Mouse (Mus musculus): ENCODE measurements around the gene Ache. TPM values are rescaled to one million over a fixed set of nuclear protein-coding genes. Genes with fewer than 3 reads are reported as not detected.

Gene Ache
- total RNA-seq, 2 experiments from 2014 or later = 54.9 to 63.3 TPM

- intact Hi-C loops (cut with DNase I) = no loop called here
- no peak for DNase-seq (ENCODE audit: low spot score in 2 of 2)
Measured at GRCm38 (mm10) chr5:137317361-137317760, 30.0 kb downstream of the Ache start.

GRCm38 (mm10) chr5:137318570-137318969, 31.3 kb downstream of the Ache start:
- intact Hi-C loops (cut with DNase I) = no loop called here
- DNase-seq (ENCODE audit: low spot score in 2 of 2) = no peak

- intact Hi-C loops (cut with DNase I) = no loop called here
- no peak for DNase-seq (ENCODE audit: low spot score in 2 of 2)
Measured at GRCm38 (mm10) chr5:137320996-137321395, 33.7 kb downstream of the Ache start.

- DNase-seq (ENCODE audit: low spot score in 2 of 2) = no peak
- intact Hi-C loops (cut with DNase I) = no loop called here
Measured at GRCm38 (mm10) chr5:137330910-137331309, 43.6 kb downstream of the Ache start.

GRCm38 (mm10) chr5:137332857-137333511, 45.7 kb downstream of the Ache start:
- intact Hi-C loops (cut with DNase I) = loop anchor here (1.0 kb wide), 1 partner anchor 169 kb away; the partner anchor contains the start of gene Pop7
- no peak for DNase-seq (ENCODE audit: low spot score in 2 of 2)

- intact Hi-C loops (cut with DNase I) = loop anchor here (1.0 kb wide), 1 partner anchor 169 kb away; the partner anchor contains the start of gene Pop7
- peak; percentile 93 to 94 for DNase-seq (ENCODE audit: low spot score in 2 of 2)
Measured at GRCm38 (mm10) chr5:137333512-137334174, 46.3 kb downstream of the Ache start, which contains the start of gene Slc12a9. TSS of gene Slc12a9 (minus strand) at chr5:137333597.

- DNase-seq (ENCODE audit: low spot score in 2 of 2) = no peak
- intact Hi-C loops (cut with DNase I) = no loop called here
Measured at GRCm38 (mm10) chr5:137334317-137334716, 47.0 kb downstream of the Ache start.

GRCm38 (mm10) chr5:137335066-137335465, 47.7 kb downstream of the Ache start:
- intact Hi-C loops (cut with DNase I) = no loop called here
- no peak for DNase-seq (ENCODE audit: low spot score in 2 of 2)

GRCm38 (mm10) chr5:137337190-137337589, 49.9 kb downstream of the Ache start:
- no peak for DNase-seq (ENCODE audit: low spot score in 2 of 2)
- intact Hi-C loops (cut with DNase I) = no loop called here

GRCm38 (mm10) chr5:137338256-137338655, 50.9 kb downstream of the Ache start:
- intact Hi-C loops (cut with DNase I) = no loop called here
- peak; percentile 89 to 95 for DNase-seq (ENCODE audit: low spot score in 2 of 2)

- no peak for DNase-seq (ENCODE audit: low spot score in 2 of 2)
- intact Hi-C loops (cut with DNase I) = no loop called here
Measured at GRCm38 (mm10) chr5:137338663-137339289, 51.5 kb downstream of the Ache start.

GRCm38 (mm10) chr5:137339290-137339979, 52.1 kb downstream of the Ache start:
- intact Hi-C loops (cut with DNase I) = no loop called here
- DNase-seq (ENCODE audit: low spot score in 2 of 2) = peak in 1 of 2 experiments; percentile 15

- intact Hi-C loops (cut with DNase I) = loop anchor here (10.0 kb wide), 1 partner anchor 435 kb away; the partner anchor contains the start of gene Ppp1r35
- no peak for DNase-seq (ENCODE audit: low spot score in 2 of 2)
Measured at GRCm38 (mm10) chr5:137340222-137340621, 52.9 kb downstream of the Ache start.

- intact Hi-C loops (cut with DNase I) = loop anchor here (10.0 kb wide), 1 partner anchor 432 kb away; the partner anchor contains the start of gene Ppp1r35
- DNase-seq (ENCODE audit: low spot score in 2 of 2) = no peak
Measured at GRCm38 (mm10) chr5:137342407-137343012, 55.2 kb downstream of the Ache start.

GRCm38 (mm10) chr5:137343412-137343811, 56.1 kb downstream of the Ache start:
- intact Hi-C loops (cut with DNase I) = loop anchor here (10.0 kb wide), 1 partner anchor 431 kb away; the partner anchor contains the start of gene Ppp1r35

GRCm38 (mm10) chr5:137343869-137344268, 56.5 kb downstream of the Ache start:
- DNase-seq (ENCODE audit: low spot score in 2 of 2) = no peak
- intact Hi-C loops (cut with DNase I) = loop anchor here (10.0 kb wide), 1 partner anchor 431 kb away; the partner anchor contains the start of gene Ppp1r35

More at GRCm38 (mm10) chr5:137343412-137343811, 56.1 kb downstream of the Ache start:
- no peak for DNase-seq (ENCODE audit: low spot score in 2 of 2)

All from left cerebral cortex, postnatal 25 days (tissue).